Mouse (Mus musculus): ENCODE results near the gene Samd8.

The Samd8 gene

DNA sequence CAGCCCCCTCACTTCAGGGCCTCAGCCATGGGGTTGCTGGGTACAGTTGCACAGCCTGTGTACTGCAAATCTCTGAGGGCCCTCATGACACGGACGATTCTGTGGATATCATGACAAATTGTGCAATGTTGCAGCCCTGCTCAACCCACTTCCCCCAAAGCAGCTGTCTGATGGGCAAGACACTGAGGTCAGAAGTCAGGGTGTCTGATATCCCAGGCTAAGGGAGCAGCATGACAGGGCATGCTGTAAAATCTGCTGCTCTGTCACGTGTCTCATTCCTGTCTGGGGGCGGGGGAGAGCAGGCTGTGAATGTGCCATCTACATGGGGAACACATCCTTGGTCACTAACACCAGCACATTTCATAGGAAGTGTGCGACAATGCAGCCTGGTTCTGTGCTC is 5.2 kb upstream of the Samd8 start:
- no peak for DNase-seq (ENCODE audit: low spot score in 2 of 2)

GRCm38 (mm10) chr14:21746251-21746650 is 4.1 kb upstream of the Samd8 start:
- DNase-seq (ENCODE audit: low spot score in 2 of 2) = no peak

- no peak for DNase-seq (ENCODE audit: low spot score in 2 of 2)
These were observed 3.5 kb upstream of the Samd8 start for GRCm38 (mm10) chr14:21746846-21747245.

GRCm38 (mm10) chr14:21747436-21748141 is 2.7 kb upstream of the Samd8 start:
- no peak for DNase-seq (ENCODE audit: low spot score in 2 of 2)

DNA sequence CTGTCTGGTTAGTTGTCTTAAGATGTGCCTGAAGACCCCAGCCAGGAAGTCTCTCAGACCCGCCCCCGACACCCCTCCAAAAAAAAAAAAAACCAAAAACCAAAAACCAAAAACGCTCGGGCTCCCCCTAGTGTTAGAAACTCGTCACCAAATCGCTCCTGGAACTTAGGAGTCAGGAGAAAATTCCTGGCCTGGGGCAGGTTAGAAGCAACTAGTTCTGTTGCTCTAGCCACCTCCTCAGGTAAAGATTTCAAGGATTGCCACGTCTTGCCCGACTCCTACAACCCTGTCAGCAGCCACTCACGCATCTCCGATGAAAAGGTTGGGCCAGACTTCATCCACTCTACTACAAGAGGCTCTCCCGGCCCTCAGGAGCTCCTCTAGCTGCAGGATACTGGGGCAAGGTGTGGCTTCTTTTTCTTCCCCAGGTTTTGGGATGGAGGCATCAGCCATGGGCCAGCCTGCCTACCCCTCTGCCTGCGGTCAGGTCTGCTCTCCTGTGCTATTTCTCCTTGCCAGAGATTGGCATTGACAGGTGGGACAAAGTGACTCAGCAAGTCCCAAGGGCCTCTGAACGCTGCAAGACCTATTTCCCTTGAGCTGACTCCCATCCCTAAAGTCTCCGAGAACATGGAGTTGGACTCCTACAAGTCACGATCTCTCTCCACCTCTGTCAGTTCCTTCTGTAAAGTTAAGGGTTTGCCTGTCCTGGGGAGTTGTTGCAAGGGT is 2.0 kb upstream of the Samd8 start:
- DNase-seq (ENCODE audit: low spot score in 2 of 2) = peak in 1 of 2 experiments; percentile 67

DNA sequence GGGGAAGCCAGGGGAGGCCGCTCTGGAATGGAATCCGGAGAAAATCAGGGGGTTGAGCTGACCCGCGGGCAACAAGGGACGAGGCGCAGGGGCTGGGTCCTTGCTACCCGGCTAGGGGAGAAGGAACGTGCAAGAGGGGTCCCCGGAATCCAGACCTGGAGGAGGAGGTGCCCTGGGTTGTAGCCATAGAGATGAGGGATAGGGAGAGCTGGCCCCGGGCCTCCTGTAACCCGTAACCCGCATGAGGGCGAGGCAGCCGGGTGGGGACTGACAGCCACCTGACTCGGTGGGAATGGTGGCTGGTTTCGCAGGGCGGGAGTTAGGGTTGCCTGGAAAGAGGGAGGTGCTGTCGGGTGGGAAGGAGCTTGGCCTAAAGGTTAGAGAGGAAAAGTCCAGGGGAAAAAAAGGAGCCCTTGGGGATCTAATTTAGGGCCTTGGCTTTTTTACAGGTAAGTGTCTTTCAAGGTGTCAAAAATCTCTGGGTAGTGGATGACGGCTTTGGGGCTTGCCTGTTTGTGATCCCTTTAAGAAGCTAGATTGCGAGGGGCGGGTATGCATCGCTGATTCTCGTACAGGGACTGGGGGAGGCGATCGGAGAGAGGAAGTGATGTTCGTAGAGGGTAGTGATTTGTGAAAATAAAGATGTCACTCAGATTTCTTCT is 681 bp downstream of the Samd8 start, which contains the start of gene Dusp13:
TSS of gene Dusp13 (minus strand) at position 301 of the 662 bp plus-strand sequence.
- peak; percentile 80 to 85 for DNase-seq (ENCODE audit: low spot score in 2 of 2)

- DNase-seq (ENCODE audit: low spot score in 2 of 2) = no peak
These were observed 2.1 kb downstream of the Samd8 start for GRCm38 (mm10) chr14:21752411-21752810.

- DNase-seq (ENCODE audit: low spot score in 2 of 2) = no peak
These were observed 3.0 kb downstream of the Samd8 start for GRCm38 (mm10) chr14:21753367-21753766.

- DNase-seq (ENCODE audit: low spot score in 2 of 2) = no peak
These were observed 11.2 kb downstream of the Samd8 start for GRCm38 (mm10) chr14:21761560-21761959.

DNA sequence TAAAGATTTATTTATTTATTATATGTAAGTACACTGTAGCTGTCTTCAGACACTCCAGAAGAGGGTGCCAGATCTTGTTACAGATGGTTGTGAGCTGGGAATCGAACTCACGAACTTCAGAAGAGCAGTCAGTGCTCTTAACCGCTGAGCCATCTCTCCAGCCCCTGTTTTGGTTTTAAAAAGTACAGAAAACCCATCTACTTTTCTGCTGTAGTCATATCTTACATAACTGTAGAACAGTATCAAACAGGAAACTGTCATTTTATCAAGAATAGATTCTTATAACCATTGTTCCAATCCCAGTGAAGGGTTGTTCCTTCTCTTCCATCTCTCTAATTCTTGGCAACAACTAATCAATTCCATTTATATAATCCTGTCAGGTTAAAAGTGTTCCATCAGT is 13.4 kb downstream of the Samd8 start:
- DNase-seq (ENCODE audit: low spot score in 2 of 2) = no peak

GRCm38 (mm10) chr14:21764646-21765045 is 14.3 kb downstream of the Samd8 start:
- no peak for DNase-seq (ENCODE audit: low spot score in 2 of 2)

GRCm38 (mm10) chr14:21765754-21766397 is 15.5 kb downstream of the Samd8 start:
- no peak for DNase-seq (ENCODE audit: low spot score in 2 of 2)

- DNase-seq (ENCODE audit: low spot score in 2 of 2) = no peak
These were observed 16.1 kb downstream of the Samd8 start for GRCm38 (mm10) chr14:21766398-21766958.

- no peak for DNase-seq (ENCODE audit: low spot score in 2 of 2)
These were observed 22.4 kb downstream of the Samd8 start for GRCm38 (mm10) chr14:21772506-21773281.

DNA sequence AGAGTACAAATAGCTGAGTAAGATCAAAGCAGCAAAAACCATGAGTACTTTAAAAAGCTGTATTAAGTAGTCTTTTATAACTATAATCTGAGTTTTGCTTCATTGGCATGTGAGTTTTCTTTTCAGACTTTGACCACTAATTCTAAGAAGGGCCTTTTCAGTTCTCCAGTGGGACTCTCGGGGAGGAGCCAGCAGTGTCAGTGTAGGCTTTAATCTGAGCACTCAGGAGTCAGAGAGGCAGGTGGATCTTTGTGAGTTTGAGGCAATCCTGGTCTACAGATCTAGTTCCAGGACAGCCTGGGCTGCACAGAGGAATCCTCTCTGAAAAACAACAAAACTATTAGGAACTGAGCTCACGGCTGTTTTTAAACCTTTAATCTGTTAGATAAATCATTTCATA is 23.6 kb downstream of the Samd8 start:
- no peak for DNase-seq (ENCODE audit: low spot score in 2 of 2)

- no peak for DNase-seq (ENCODE audit: low spot score in 2 of 2)
These were observed 25.9 kb downstream of the Samd8 start for GRCm38 (mm10) chr14:21776201-21776600.

DNA sequence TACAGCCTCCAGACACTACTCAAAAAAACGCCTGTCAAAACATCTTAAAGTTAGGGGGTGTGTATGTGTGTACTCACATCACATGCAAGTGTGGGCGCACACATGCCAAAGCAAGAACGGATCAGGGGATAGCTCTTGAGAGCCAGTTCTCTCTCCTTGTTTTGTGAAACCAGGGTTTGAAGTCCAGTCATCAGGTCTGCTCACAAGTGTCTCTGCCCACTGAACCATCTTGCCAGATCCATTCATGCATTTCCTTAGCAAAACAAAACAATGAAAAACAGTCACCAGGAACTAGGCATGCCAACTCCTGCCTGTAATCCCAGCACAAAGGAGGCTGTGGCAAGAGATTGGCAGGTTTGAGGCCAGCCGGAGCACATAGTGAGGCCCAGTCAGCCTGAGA is 36.2 kb downstream of the Samd8 start:
- DNase-seq (ENCODE audit: low spot score in 2 of 2) = no peak

DNA sequence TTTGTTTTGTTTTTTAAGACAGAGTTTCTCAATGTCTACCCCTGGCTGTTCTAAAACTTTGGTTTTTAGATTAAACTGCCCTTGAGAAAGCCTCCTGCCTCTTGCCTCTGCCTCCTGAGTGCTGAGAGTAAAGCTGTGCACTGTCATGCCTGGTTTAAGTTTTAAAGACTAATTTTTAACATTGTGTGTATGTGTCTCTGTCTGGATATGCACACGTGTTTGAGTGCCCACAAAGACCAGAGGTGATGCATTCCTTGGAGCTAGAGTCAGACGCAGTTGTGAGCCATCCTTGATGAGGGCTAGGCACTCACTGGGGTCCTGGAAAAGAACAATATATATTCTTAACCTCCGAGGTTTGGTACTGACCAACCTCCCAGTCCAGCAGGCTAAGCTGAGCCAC is 37.0 kb downstream of the Samd8 start:
- DNase-seq (ENCODE audit: low spot score in 2 of 2) = no peak

- DNase-seq (ENCODE audit: low spot score in 2 of 2) = peak in 1 of 2 experiments; percentile 55
These were observed 37.8 kb downstream of the Samd8 start for GRCm38 (mm10) chr14:21788121-21788520.

GRCm38 (mm10) chr14:21790585-21791251 is 40.4 kb downstream of the Samd8 start:
- DNase-seq (ENCODE audit: low spot score in 2 of 2) = no peak

- no peak for DNase-seq (ENCODE audit: low spot score in 2 of 2)
These were observed 41.4 kb downstream of the Samd8 start for GRCm38 (mm10) chr14:21791722-21792121.
